Mouse (Mus musculus): ENCODE results near the gene Gpr39.

Gene Gpr39

GRCm38 (mm10) chr1:125676790-125677273 lies at the start of gene Gpr39:
TSS of gene Gpr39 (plus strand) at chr1:125676995.
- DNase-seq (ENCODE audit: low read depth) = peak; percentile 78

GRCm38 (mm10) chr1:125639501-125640253 lies 37.1 kb upstream of the Gpr39 start:
- no peak for DNase-seq (ENCODE audit: low read depth)

- no peak for DNase-seq (ENCODE audit: low read depth)
These were observed 33.2 kb upstream of the Gpr39 start for GRCm38 (mm10) chr1:125643643-125644042.

GRCm38 (mm10) chr1:125646816-125647215 lies 30.0 kb upstream of the Gpr39 start:
- DNase-seq (ENCODE audit: low read depth) = peak; percentile 8

- peak; percentile 66 for DNase-seq (ENCODE audit: low read depth)
These were observed 28.8 kb upstream of the Gpr39 start for GRCm38 (mm10) chr1:125648011-125648410.

- DNase-seq (ENCODE audit: low read depth) = no peak
These were observed 27.7 kb upstream of the Gpr39 start for GRCm38 (mm10) chr1:125649056-125649455.

- no peak for DNase-seq (ENCODE audit: low read depth)
These were observed 23.8 kb upstream of the Gpr39 start for GRCm38 (mm10) chr1:125652836-125653594.

GRCm38 (mm10) chr1:125657416-125657815 lies 19.4 kb upstream of the Gpr39 start:
- DNase-seq (ENCODE audit: low read depth) = no peak

GRCm38 (mm10) chr1:125660151-125660550 lies 16.6 kb upstream of the Gpr39 start:
- DNase-seq (ENCODE audit: low read depth) = no peak

GRCm38 (mm10) chr1:125660901-125661300 lies 15.9 kb upstream of the Gpr39 start:
- peak; percentile 28 for DNase-seq (ENCODE audit: low read depth)

- no peak for DNase-seq (ENCODE audit: low read depth)
These were observed 14.7 kb upstream of the Gpr39 start for GRCm38 (mm10) chr1:125662058-125662457.

GRCm38 (mm10) chr1:125662660-125663059 lies 14.1 kb upstream of the Gpr39 start:
- no peak for DNase-seq (ENCODE audit: low read depth)

GRCm38 (mm10) chr1:125663104-125663503 lies 13.7 kb upstream of the Gpr39 start:
- peak; percentile 94 for DNase-seq (ENCODE audit: low read depth)

- no peak for DNase-seq (ENCODE audit: low read depth)
These were observed 11.6 kb upstream of the Gpr39 start for GRCm38 (mm10) chr1:125665127-125665637.

GRCm38 (mm10) chr1:125669035-125669434 lies 7.8 kb upstream of the Gpr39 start:
- peak; percentile 41 for DNase-seq (ENCODE audit: low read depth)

- DNase-seq (ENCODE audit: low read depth) = no peak
These were observed 1.6 kb upstream of the Gpr39 start for GRCm38 (mm10) chr1:125675186-125675585.

GRCm38 (mm10) chr1:125677286-125677685 lies 491 bp downstream of the Gpr39 start:
- DNase-seq (ENCODE audit: low read depth) = peak; percentile 70

- no peak for DNase-seq (ENCODE audit: low read depth)
These were observed 2.8 kb downstream of the Gpr39 start for GRCm38 (mm10) chr1:125679522-125680077.

GRCm38 (mm10) chr1:125684423-125684822 lies 7.6 kb downstream of the Gpr39 start:
- DNase-seq (ENCODE audit: low read depth) = no peak

GRCm38 (mm10) chr1:125685304-125685703 lies 8.5 kb downstream of the Gpr39 start:
- no peak for DNase-seq (ENCODE audit: low read depth)

- no peak for DNase-seq (ENCODE audit: low read depth)
These were observed 11.1 kb downstream of the Gpr39 start for GRCm38 (mm10) chr1:125687701-125688420.

- DNase-seq (ENCODE audit: low read depth) = peak; percentile 32
These were observed 16.7 kb downstream of the Gpr39 start for GRCm38 (mm10) chr1:125693541-125693940.

All from 416B (cell line).